Mouse (Mus musculus) liver, embryonic 14.5 days (tissue): ENCODE data around the gene Gjb4. TPM values are rescaled to one million over a fixed set of nuclear protein-coding genes. Genes with fewer than 3 reads are reported as not detected.

Experiments
- ATAC-seq: fragments of 200-750 bp; cut with Nextera tagmentation; 2 replicates; pipeline ENCODE4 v1.8.0; 2017; ENCODE audit warnings: moderate number of reproducible peaks, mild to moderate bottlenecking, moderate library complexity; ENCODE audit not compliant: insufficient read depth
- DNase-seq, 3 experiments: peaks; one replicate each; pipeline ENCODE4 v3.0.0-alpha.2; 2012 to 2013; ENCODE audit warnings: low read depth in 3 of 3, low spot score in 3 of 3
- H3K27ac ChIP-seq: fragments of 300-500 bp; sonication (generic); 2 replicates; pipeline ENCODE4 v1.5.1; 2014; ENCODE audit warnings: moderate library complexity, mild to moderate bottlenecking, control low read depth, inconsistent platforms
- H3K27me3 ChIP-seq: fragments of 300-500 bp; sonication (generic); 2 replicates; pipeline ENCODE4 v1.6.1; 2014; ENCODE audit warnings: mild to moderate bottlenecking, low read length, moderate library complexity; ENCODE audit not compliant: control insufficient read depth, insufficient read depth
- H3K36me3 ChIP-seq: fragments of 300-500 bp; sonication (generic); replicated peaks from 2 replicates; pipeline ENCODE4 v1.6.1; 2014; ENCODE audit warnings: low read depth; ENCODE audit not compliant: control insufficient read depth, insufficient read depth
- H3K4me1 ChIP-seq, 2 experiments: fragments of 200-500 bp in 1 of 2; fragments of 300-500 bp in 1 of 2; sonication (generic) in 1 of 2; replicated peaks; 2 replicates each; pipeline ENCODE4 v1.6.1; 2012 to 2014; ENCODE audit warnings: antibody characterized with exemption in 1 of 2, inconsistent platforms in 1 of 2, low read length in 1 of 2; ENCODE audit not compliant: control insufficient read depth in 2 of 2, insufficient read depth in 2 of 2
- H3K4me2 ChIP-seq: fragments of 300-500 bp; sonication (generic); 2 replicates; pipeline ENCODE4 v1.6.1; 2014; ENCODE audit warnings: low read depth, mild to moderate bottlenecking, control low read depth, moderate library complexity
- H3K4me3 ChIP-seq, 2 experiments: fragments of 200-500 bp in 1 of 2; fragments of 300-500 bp in 1 of 2; sonication (generic) in 1 of 2; 2 replicates each; pipeline ENCODE4 v1.5.1; 2012 to 2014; ENCODE audit warnings: low read depth in 2 of 2, low read length in 2 of 2, mild to moderate bottlenecking in 2 of 2, control low read depth in 1 of 2, inconsistent platforms in 1 of 2, moderate library complexity in 1 of 2; ENCODE audit not compliant: insufficient read depth in 1 of 2
- H3K9ac ChIP-seq: fragments of 300-500 bp; sonication (generic); replicated peaks from 2 replicates; pipeline ENCODE4 v1.6.1; 2014; ENCODE audit warnings: mild to moderate bottlenecking, control low read depth, moderate library complexity
- H3K9me3 ChIP-seq: fragments of 300-500 bp; sonication (generic); 2 replicates; pipeline ENCODE4 v1.6.1; 2016; ENCODE audit warnings: low read length, mixed read lengths; ENCODE audit not compliant: control insufficient read depth
- CTCF ChIP-seq: IDR thresholded peaks from 2 replicates; pipeline ENCODE4 v1.5.1; 2016; ENCODE audit warnings: antibody characterized with exemption, low read depth, control low read depth
- EP300 ChIP-seq: IDR thresholded peaks from 2 replicates; pipeline ENCODE4 v1.6.1; 2016; ENCODE audit warnings: antibody characterized with exemption, low read depth
- WGBS: fragments of 180-500 bp; shearing (Covaris S2); extraction: QIAGEN DNeasy Blood & Tissue Kit; methylation state at CpG from one replicate; pipeline ENCODE4 v1.1.7; 2014; ENCODE audit not compliant: insufficient replicate concordance; 5-methylcytosine and 5-hydroxymethylcytosine counted together
- polyA plus RNA-seq, 2 experiments: library from polyadenylated mRNA; depleted of rRNA in 1 of 2; stranded (reverse) in 1 of 2; unstranded in 1 of 2; fragments of >200 nt; fragmentation: Nextera tagmentation in 1 of 2; extraction: Ambion mirVana in 1 of 2; gene quantifications; 2 replicates each; pipeline versions ENCODE4 v1.2.1 to v1.2.3; 2012 to 2014

Gjb4 gene
- polyA plus RNA-seq, 2 experiments = not detected

- WGBS = 44% methylated on average over 6 of the region's 6 CpGs
- no peaks in the 10 kb centered on the region for H3K36me3 ChIP-seq
- TF ChIP-seq CTCF (no peak), EP300 (no peak)
- no peaks in the 10 kb centered on the region for H3K27me3 ChIP-seq
- no peaks in the 10 kb centered on the region for H3K9me3 ChIP-seq
- H3K4me3 ChIP-seq = no peak overlapping the region
- ATAC-seq = no peak
- no peak overlapping the region for H3K4me2 ChIP-seq
- no peaks in the 10 kb centered on the region for H3K4me1 ChIP-seq
- no peak for DNase-seq
- no peak overlapping the region for H3K9ac ChIP-seq
- no peak overlapping the region for H3K27ac ChIP-seq
These were observed 10.6 kb upstream of the Gjb4 start for GRCm38 (mm10) chr4:127364431-127364830.

GRCm38 (mm10) chr4:127363331-127363730 is 9.4 kb upstream of the Gjb4 start:
- DNase-seq = no peak
- Histone ChIP-seq H3K4me2 (no peak overlapping the region), H3K27me3 (no peaks in the 10 kb centered on the region), H3K9ac (no peak overlapping the region), H3K36me3 (no peaks in the 10 kb centered on the region), H3K9me3 (no peaks in the 10 kb centered on the region), H3K27ac (no peak overlapping the region), H3K4me1 (no peaks in the 10 kb centered on the region), H3K4me3 (no peak overlapping the region)
- TF ChIP-seq CTCF = peak; percentile 49
- TF ChIP-seq EP300 = no peak
- no peak for ATAC-seq
- WGBS = 41% methylated on average over 4 of the region's 4 CpGs

GRCm38 (mm10) chr4:127362520-127362919 is 8.6 kb upstream of the Gjb4 start:
- Histone ChIP-seq H3K9me3 (no peaks in the 10 kb centered on the region), H3K4me3 (no peak overlapping the region), H3K4me2 (no peak overlapping the region), H3K36me3 (no peaks in the 10 kb centered on the region), H3K27ac (no peak overlapping the region), H3K4me1 (no peaks in the 10 kb centered on the region), H3K9ac (no peak overlapping the region), H3K27me3 (no peaks in the 10 kb centered on the region)
- 27% methylated on average over 3 of the region's 3 CpGs for WGBS
- DNase-seq = no peak
- ATAC-seq = no peak
- no peak for TF ChIP-seq EP300
- no peak for TF ChIP-seq CTCF

GRCm38 (mm10) chr4:127358018-127358417 is 4.1 kb upstream of the Gjb4 start, which contains the start of gene Gjb5:
TSS of gene Gjb5 (minus strand) at chr4:127358181.
- H3K9ac ChIP-seq = no peak within 1 kb of the TSS
- H3K36me3 ChIP-seq = no peaks in the 10 kb centered on the region
- H3K4me1 ChIP-seq = no peaks in the 10 kb centered on the region
- TF ChIP-seq CTCF (no peak), EP300 (no peak)
- ATAC-seq (no peak), DNase-seq (no peak)
- 16% methylated on average over 5 of the region's 5 CpGs for WGBS
- no peak within 1 kb of the TSS for H3K27ac ChIP-seq
- no peaks in the 10 kb centered on the region for H3K27me3 ChIP-seq
- H3K4me3 ChIP-seq = no peak within 1 kb of the TSS
- H3K9me3 ChIP-seq = no peaks in the 10 kb centered on the region
- H3K4me2 ChIP-seq = no peak within 1 kb of the TSS

- no peak overlapping the region for H3K9ac ChIP-seq
These were observed 915 bp upstream of the Gjb4 start for GRCm38 (mm10) chr4:127354506-127355485.

More at GRCm38 (mm10) chr4:127354506-127355485, 915 bp upstream of the Gjb4 start:
- ATAC-seq (no peak), DNase-seq (no peak)
- Histone ChIP-seq H3K4me3 (no peak overlapping the region), H3K27ac (no peak overlapping the region), H3K27me3 (no peaks in the 10 kb centered on the region), H3K36me3 (no peaks in the 10 kb centered on the region), H3K4me2 (no peak overlapping the region), H3K9me3 (no peaks in the 10 kb centered on the region), H3K4me1 (no peaks in the 10 kb centered on the region)
- WGBS = 36% methylated on average over 15 of the region's 15 CpGs
- TF ChIP-seq CTCF = no peak
- no peak for TF ChIP-seq EP300
